Mouse (Mus musculus) cerebellum, adult 11 months (tissue): Measurements from ENCODE around the gene Gm20388.
A peak's percentile ranks its signal among the peaks of the same experiment; 100 is the strongest.

Source experiments
- DNase-seq: peaks from one replicate; pipeline ENCODE4 v3.0.0; 2022

The Gm20388 gene

GRCm38 (mm10) chr8:122661894-122662293, 2751.3 kb downstream of the Gm20388 start:
- DNase-seq, result no peak

- DNase-seq, result no peak
These were observed 2752.5 kb downstream of the Gm20388 start for GRCm38 (mm10) chr8:122663106-122663505.

GRCm38 (mm10) chr8:122663670-122664069, 2753.0 kb downstream of the Gm20388 start:
- DNase-seq, result no peak

- peak; percentile 68 for DNase-seq
These were observed 2754.6 kb downstream of the Gm20388 start for GRCm38 (mm10) chr8:122665221-122665620.

- peak; percentile 63 for DNase-seq
These were observed 2755.2 kb downstream of the Gm20388 start for GRCm38 (mm10) chr8:122665667-122666316.

GRCm38 (mm10) chr8:122666338-122666764, 2755.7 kb downstream of the Gm20388 start:
- no peak for DNase-seq

GRCm38 (mm10) chr8:122666827-122667226, 2756.2 kb downstream of the Gm20388 start:
- DNase-seq, result no peak

GRCm38 (mm10) chr8:122667854-122668253, 2757.2 kb downstream of the Gm20388 start:
- no peak for DNase-seq

GRCm38 (mm10) chr8:122669370-122669769, 2758.7 kb downstream of the Gm20388 start:
- DNase-seq, result no peak

- DNase-seq, result no peak
These were observed 2759.4 kb downstream of the Gm20388 start for GRCm38 (mm10) chr8:122670001-122670400.

GRCm38 (mm10) chr8:122670718-122671117, 2760.1 kb downstream of the Gm20388 start:
- DNase-seq, result no peak

GRCm38 (mm10) chr8:122671894-122672293, 2761.3 kb downstream of the Gm20388 start:
- DNase-seq, result no peak

- no peak for DNase-seq
These were observed 2763.3 kb downstream of the Gm20388 start for GRCm38 (mm10) chr8:122673989-122674388.

GRCm38 (mm10) chr8:122674999-122675398, 2764.4 kb downstream of the Gm20388 start:
- DNase-seq, result no peak

- no peak for DNase-seq
These were observed 2765.2 kb downstream of the Gm20388 start for GRCm38 (mm10) chr8:122675596-122676420.

GRCm38 (mm10) chr8:122676621-122677480, 2766.2 kb downstream of the Gm20388 start:
- DNase-seq, result peak; percentile 96

- DNase-seq, result no peak
These were observed 2766.9 kb downstream of the Gm20388 start for GRCm38 (mm10) chr8:122677481-122678021.

GRCm38 (mm10) chr8:122678061-122678895, 2767.6 kb downstream of the Gm20388 start:
- DNase-seq, result peak; percentile 84

- no peak for DNase-seq
These were observed 2768.2 kb downstream of the Gm20388 start for GRCm38 (mm10) chr8:122678896-122679210.

- DNase-seq, result no peak
These were observed 2768.8 kb downstream of the Gm20388 start for GRCm38 (mm10) chr8:122679325-122679920.

- DNase-seq, result no peak
These were observed 2769.5 kb downstream of the Gm20388 start for GRCm38 (mm10) chr8:122680171-122680570.

- DNase-seq, result no peak
These were observed 2772.2 kb downstream of the Gm20388 start for GRCm38 (mm10) chr8:122682820-122683219.
